Mouse (Mus musculus): ENCODE measurements around the gene Gphn.
"Not testable (repeated sequence)": the region's sequence is repeated elsewhere in the genome, so short reads cannot be mapped to it uniquely, and the experiment has no call there.

The Gphn gene

GRCm38 (mm10) chr12:78315106-78315505 lies 88.9 kb downstream of the Gphn start:
- intact Hi-C loops (cut with DNase I), result loop anchor here (10.0 kb wide), 1 partner anchor 110 kb away; no protein-coding TSS in a partner anchor

GRCm38 (mm10) chr12:78327946-78328345 lies 101.8 kb downstream of the Gphn start:
- intact Hi-C loops (cut with DNase I), result no loop called here

GRCm38 (mm10) chr12:78332107-78332506 lies 105.9 kb downstream of the Gphn start:
- intact Hi-C loops (cut with DNase I), result no loop called here

GRCm38 (mm10) chr12:78356472-78356871 lies 130.3 kb downstream of the Gphn start:
- intact Hi-C loops (cut with DNase I), result no loop called here

GRCm38 (mm10) chr12:78389267-78389666 lies 163.1 kb downstream of the Gphn start:
- intact Hi-C loops (cut with DNase I), result no loop called here

GRCm38 (mm10) chr12:78395297-78395696 lies 169.1 kb downstream of the Gphn start:
- intact Hi-C loops (cut with DNase I), result no loop called here

GRCm38 (mm10) chr12:78407518-78407917 lies 181.3 kb downstream of the Gphn start:
- intact Hi-C loops (cut with DNase I), result not testable (repeated sequence)

GRCm38 (mm10) chr12:78522176-78522575 lies 296.0 kb downstream of the Gphn start:
- intact Hi-C loops (cut with DNase I), result no loop called here

- intact Hi-C loops (cut with DNase I), result no loop called here
Measured at GRCm38 (mm10) chr12:78522804-78523394, 296.7 kb downstream of the Gphn start.

GRCm38 (mm10) chr12:78537590-78537989 lies 311.4 kb downstream of the Gphn start:
- intact Hi-C loops (cut with DNase I), result not testable (repeated sequence)

- intact Hi-C loops (cut with DNase I), result no loop called here
Measured at GRCm38 (mm10) chr12:78550913-78551312, 324.7 kb downstream of the Gphn start.

GRCm38 (mm10) chr12:78631816-78632215 lies 405.6 kb downstream of the Gphn start:
- intact Hi-C loops (cut with DNase I), result no loop called here

GRCm38 (mm10) chr12:78639466-78639865 lies 413.3 kb downstream of the Gphn start:
- intact Hi-C loops (cut with DNase I), result no loop called here

- intact Hi-C loops (cut with DNase I), result no loop called here
Measured at GRCm38 (mm10) chr12:78640086-78640485, 413.9 kb downstream of the Gphn start.

GRCm38 (mm10) chr12:78641220-78641619 lies 415.0 kb downstream of the Gphn start:
- intact Hi-C loops (cut with DNase I), result no loop called here

- intact Hi-C loops (cut with DNase I), result no loop called here
Measured at GRCm38 (mm10) chr12:78643691-78644090, 417.5 kb downstream of the Gphn start.

GRCm38 (mm10) chr12:78645282-78645681 lies 419.1 kb downstream of the Gphn start:
- intact Hi-C loops (cut with DNase I), result no loop called here

GRCm38 (mm10) chr12:78659718-78660304 lies 433.6 kb downstream of the Gphn start:
- intact Hi-C loops (cut with DNase I), result no loop called here

- intact Hi-C loops (cut with DNase I), result no loop called here
Measured at GRCm38 (mm10) chr12:78678101-78678806, 452.1 kb downstream of the Gphn start.

GRCm38 (mm10) chr12:78678807-78679189 lies 452.6 kb downstream of the Gphn start:
- intact Hi-C loops (cut with DNase I), result no loop called here

GRCm38 (mm10) chr12:78681048-78681447 lies 454.9 kb downstream of the Gphn start:
- intact Hi-C loops (cut with DNase I), result no loop called here

- intact Hi-C loops (cut with DNase I), result no loop called here
Measured at GRCm38 (mm10) chr12:78682279-78682678, 456.1 kb downstream of the Gphn start.

All from adrenal gland (tissue).